Mouse (Mus musculus): Measurements from ENCODE around the gene Tpx2.

Gene Tpx2

GRCm38 (mm10) chr2:152913471-152913870 is 65.7 kb downstream of the Tpx2 start:
- DNase-seq (ENCODE audit: low read depth in 1 of 2, low spot score in 2 of 2): no peak

- peak; percentile 74 to 79 for DNase-seq (ENCODE audit: low read depth in 1 of 2, low spot score in 2 of 2)
Observed at GRCm38 (mm10) chr2:152914310-152915120, 66.8 kb downstream of the Tpx2 start.

- DNase-seq (ENCODE audit: low read depth in 1 of 2, low spot score in 2 of 2): no peak
Observed at GRCm38 (mm10) chr2:152915453-152915852, 67.7 kb downstream of the Tpx2 start.

GRCm38 (mm10) chr2:152916111-152916510 is 68.3 kb downstream of the Tpx2 start:
- no peak for DNase-seq (ENCODE audit: low read depth in 1 of 2, low spot score in 2 of 2)

- DNase-seq (ENCODE audit: low read depth in 1 of 2, low spot score in 2 of 2): no peak
Observed at GRCm38 (mm10) chr2:152917671-152918070, 69.9 kb downstream of the Tpx2 start.

- DNase-seq (ENCODE audit: low read depth in 1 of 2, low spot score in 2 of 2): no peak
Observed at GRCm38 (mm10) chr2:152922376-152922775, 74.6 kb downstream of the Tpx2 start.

GRCm38 (mm10) chr2:152923621-152924020 is 75.9 kb downstream of the Tpx2 start:
- no peak for DNase-seq (ENCODE audit: low read depth in 1 of 2, low spot score in 2 of 2)

GRCm38 (mm10) chr2:152924128-152924527 is 76.4 kb downstream of the Tpx2 start:
- no peak for DNase-seq (ENCODE audit: low read depth in 1 of 2, low spot score in 2 of 2)

- DNase-seq (ENCODE audit: low read depth in 1 of 2, low spot score in 2 of 2): no peak
Observed at GRCm38 (mm10) chr2:152924543-152924942, 76.8 kb downstream of the Tpx2 start.

GRCm38 (mm10) chr2:152925189-152925872 is 77.6 kb downstream of the Tpx2 start:
- no peak for DNase-seq (ENCODE audit: low read depth in 1 of 2, low spot score in 2 of 2)

- DNase-seq (ENCODE audit: low read depth in 1 of 2, low spot score in 2 of 2): no peak
Observed at GRCm38 (mm10) chr2:152926896-152927295, 79.1 kb downstream of the Tpx2 start.

- peak; percentile 14 to 42 for DNase-seq (ENCODE audit: low read depth in 1 of 2, low spot score in 2 of 2)
Observed at GRCm38 (mm10) chr2:152927371-152927770, 79.6 kb downstream of the Tpx2 start.

- DNase-seq (ENCODE audit: low read depth in 1 of 2, low spot score in 2 of 2): no peak
Observed at GRCm38 (mm10) chr2:152928219-152928987, 80.6 kb downstream of the Tpx2 start.

- no peak for DNase-seq (ENCODE audit: low read depth in 1 of 2, low spot score in 2 of 2)
Observed at GRCm38 (mm10) chr2:152928988-152929370, 81.2 kb downstream of the Tpx2 start.

GRCm38 (mm10) chr2:152930276-152930675 is 82.5 kb downstream of the Tpx2 start:
- DNase-seq (ENCODE audit: low read depth in 1 of 2, low spot score in 2 of 2): no peak

- DNase-seq (ENCODE audit: low read depth in 1 of 2, low spot score in 2 of 2): no peak
Observed at GRCm38 (mm10) chr2:152931456-152932160, 83.8 kb downstream of the Tpx2 start.

- no peak for DNase-seq (ENCODE audit: low read depth in 1 of 2, low spot score in 2 of 2)
Observed at GRCm38 (mm10) chr2:152933048-152933447, 85.3 kb downstream of the Tpx2 start, which contains the start of gene Foxs1. Gene Foxs1, minus strand, starts transcription at chr2:152933208.

GRCm38 (mm10) chr2:152933614-152934013 is 85.8 kb downstream of the Tpx2 start:
- peak; percentile 28 to 39 for DNase-seq (ENCODE audit: low read depth in 1 of 2, low spot score in 2 of 2)

GRCm38 (mm10) chr2:152939846-152940245 is 92.1 kb downstream of the Tpx2 start:
- peak; percentile 44 to 52 for DNase-seq (ENCODE audit: low read depth in 1 of 2, low spot score in 2 of 2)

- no peak for DNase-seq (ENCODE audit: low read depth in 1 of 2, low spot score in 2 of 2)
Observed at GRCm38 (mm10) chr2:152941106-152941505, 93.3 kb downstream of the Tpx2 start.

- no peak for DNase-seq (ENCODE audit: low read depth in 1 of 2, low spot score in 2 of 2)
Observed at GRCm38 (mm10) chr2:152941776-152942175, 94.0 kb downstream of the Tpx2 start.

All from monocyte, adult 2 months (primary cell).